Mouse (Mus musculus) right cerebral cortex, postnatal 14 days (tissue): ENCODE data around the gene Cpt1b.

Experiments
- DNase-seq: peaks from one replicate; pipeline ENCODE4 v3.0.0; 2022

Gene Cpt1b

DNA sequence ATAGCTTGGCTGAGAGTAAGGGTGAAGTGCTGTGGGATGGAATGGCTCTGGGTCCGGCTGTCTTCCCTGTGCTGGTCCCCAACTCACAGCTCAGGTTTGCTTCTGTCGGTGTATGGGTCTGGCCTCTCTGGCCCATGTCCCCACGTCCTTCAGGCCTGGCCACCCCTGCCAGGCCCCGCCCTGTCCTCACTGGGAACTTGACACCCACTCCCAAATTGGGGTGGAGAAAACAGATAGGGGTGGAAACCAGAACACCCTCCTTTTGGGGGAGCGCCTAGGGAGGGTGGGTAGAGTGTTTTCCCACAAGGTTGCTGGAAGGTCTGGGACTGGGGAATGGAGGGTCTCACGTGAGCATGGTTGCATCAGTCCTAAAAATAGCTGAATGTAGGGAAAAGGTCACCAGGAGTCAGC, at the start of gene Cpt1b:
Gene Cpt1b, minus strand, starts transcription at position 153 of the 411 bp plus-strand sequence.
- DNase-seq = no peak

DNA sequence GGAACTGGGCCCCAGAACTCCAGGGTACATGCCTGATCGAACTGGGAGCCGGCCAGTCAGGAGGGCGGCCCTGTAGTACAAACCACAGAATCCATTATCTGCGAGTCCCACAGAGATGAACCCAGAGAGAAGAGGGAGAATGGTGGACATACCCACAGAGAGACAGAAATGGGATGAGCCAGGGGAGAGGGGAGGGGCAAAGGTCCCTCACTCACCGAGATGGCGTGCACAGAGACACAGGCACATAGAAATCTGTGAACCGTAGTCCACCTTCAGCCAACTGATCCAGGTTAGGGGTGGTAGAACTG, 49.6 kb upstream of the Cpt1b start:
- DNase-seq = no peak

DNA sequence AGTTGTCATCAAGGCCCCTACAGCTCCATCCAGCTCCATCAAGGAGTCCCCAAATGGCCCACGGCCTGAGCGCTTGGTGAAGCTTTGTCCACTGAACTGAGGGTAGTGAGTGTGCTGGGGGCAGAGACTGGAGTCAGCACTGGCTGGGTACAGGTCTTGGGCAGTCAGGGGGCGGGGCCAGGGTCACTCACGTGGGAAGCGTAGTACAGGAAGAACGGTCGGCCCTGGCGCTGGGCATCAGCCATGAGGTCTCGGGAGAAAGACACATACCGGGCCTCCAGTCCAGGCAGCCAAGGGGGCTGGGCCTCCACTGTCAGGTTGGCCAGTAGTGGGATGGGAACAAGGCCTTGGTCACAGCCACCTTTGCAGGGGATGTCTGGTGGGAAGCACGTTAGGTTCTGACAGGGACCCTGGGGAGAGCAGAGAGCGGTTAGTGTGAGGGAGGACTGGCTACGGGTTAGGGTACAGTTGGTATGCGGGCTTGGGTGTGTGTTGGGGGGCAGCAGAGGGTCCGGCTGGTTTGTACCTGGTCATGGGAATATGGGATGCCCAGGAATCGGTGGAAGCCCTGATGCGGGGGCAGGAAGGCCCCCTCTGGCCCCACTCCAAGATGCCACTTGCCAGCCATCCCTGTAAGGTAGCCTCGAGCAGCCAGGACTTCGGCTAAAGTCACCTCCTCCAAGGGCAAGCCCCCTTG, 49.1 kb upstream of the Cpt1b start:
- DNase-seq = no peak

DNA sequence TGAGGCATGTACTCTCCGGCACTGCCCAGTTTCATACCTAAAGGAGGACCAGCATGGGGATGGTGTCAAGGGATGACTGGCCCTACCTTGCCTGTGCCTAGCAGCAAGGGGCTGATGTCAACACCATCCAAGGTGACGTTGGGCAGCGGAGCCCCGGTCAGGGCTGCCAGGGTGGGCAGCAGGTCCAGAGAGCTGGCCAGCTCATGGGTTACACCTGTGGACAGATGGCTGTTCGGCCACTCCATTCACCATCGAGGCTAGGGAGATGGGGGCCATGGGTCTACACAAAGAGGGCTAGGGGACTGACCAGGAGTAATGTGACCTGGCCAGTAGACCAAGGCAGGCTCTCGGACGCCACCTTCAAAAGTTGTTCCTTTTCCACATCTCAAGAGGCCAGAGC, 48.3 kb upstream of the Cpt1b start:
- no peak for DNase-seq

DNA sequence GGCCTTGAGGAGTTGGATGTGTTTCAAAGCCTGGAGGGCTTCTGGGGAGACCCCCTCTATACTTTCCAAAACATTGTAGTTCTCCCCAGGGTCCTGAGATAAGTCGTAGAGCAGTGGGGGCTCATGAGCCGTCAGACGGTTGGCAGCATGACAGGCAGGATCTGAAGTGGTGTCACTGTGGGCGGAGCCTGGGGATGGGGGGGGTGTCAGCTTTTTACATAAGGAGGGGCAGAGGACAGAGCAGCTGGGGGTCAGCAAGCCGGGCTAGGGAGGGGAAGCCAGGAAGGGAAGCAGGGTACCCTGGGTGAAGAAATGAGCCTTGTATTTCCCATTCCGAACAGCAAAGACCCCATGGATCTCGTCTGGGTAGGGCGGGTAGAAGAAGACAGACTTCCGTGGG, 47.7 kb upstream of the Cpt1b start:
- DNase-seq = no peak

DNA sequence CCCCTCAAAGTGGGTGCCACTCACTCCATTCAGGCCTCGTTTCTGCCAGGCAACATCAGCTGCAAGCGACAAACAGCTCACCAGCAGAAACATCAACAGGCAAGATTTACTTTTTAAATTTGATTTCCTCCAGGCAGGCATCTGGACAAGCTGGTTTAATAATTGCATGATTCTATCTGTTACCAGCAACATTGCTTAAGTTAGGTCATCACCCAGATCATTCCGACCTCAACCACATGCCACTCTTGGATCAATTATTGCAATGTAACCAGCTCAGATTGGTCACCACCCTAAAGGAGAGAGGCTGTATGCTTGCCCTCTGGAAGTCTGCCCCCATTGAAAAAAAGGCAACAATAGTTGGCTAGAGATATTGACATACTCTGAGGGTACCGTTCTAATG, 45.8 kb upstream of the Cpt1b start:
- DNase-seq = no peak

DNA sequence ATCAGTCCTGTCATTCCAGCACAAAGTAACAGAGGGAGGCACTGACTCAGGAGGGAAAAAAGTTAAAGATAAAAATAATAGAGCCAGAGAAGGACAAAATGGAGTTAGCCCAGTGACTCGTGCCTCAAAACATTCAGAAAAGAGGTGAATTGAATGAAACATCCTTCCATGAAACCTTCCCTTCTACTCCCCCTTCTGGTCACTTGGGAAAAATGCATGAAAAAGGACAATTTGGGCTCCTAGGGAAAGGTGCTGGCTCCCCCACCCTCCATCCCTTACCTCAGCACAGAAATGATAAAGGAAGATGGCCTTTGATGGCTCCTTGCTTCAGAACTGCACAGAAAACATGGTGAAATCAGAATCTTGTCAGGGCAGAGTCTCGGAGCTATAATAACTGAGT, 42.9 kb upstream of the Cpt1b start:
- DNase-seq = no peak

DNA sequence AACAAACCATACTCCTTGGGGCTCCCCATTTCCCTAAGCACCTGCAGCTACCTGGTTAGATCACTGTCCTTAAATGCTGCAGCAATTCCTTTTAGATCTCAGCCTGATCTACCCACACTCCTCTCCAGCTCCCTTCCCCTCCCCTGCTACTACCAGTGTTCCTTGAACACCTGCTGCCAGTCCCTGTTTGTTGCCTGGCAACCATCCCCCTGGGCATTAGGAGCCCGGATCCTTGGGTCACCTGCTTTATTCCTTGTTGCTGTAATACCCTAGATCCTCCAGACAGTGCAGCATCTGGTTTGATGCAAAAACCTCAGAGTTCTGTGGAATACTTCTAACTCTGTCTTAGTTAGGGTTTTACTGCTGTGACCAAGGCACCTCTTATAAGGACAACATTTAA, 39.4 kb upstream of the Cpt1b start:
- no peak for DNase-seq

DNA sequence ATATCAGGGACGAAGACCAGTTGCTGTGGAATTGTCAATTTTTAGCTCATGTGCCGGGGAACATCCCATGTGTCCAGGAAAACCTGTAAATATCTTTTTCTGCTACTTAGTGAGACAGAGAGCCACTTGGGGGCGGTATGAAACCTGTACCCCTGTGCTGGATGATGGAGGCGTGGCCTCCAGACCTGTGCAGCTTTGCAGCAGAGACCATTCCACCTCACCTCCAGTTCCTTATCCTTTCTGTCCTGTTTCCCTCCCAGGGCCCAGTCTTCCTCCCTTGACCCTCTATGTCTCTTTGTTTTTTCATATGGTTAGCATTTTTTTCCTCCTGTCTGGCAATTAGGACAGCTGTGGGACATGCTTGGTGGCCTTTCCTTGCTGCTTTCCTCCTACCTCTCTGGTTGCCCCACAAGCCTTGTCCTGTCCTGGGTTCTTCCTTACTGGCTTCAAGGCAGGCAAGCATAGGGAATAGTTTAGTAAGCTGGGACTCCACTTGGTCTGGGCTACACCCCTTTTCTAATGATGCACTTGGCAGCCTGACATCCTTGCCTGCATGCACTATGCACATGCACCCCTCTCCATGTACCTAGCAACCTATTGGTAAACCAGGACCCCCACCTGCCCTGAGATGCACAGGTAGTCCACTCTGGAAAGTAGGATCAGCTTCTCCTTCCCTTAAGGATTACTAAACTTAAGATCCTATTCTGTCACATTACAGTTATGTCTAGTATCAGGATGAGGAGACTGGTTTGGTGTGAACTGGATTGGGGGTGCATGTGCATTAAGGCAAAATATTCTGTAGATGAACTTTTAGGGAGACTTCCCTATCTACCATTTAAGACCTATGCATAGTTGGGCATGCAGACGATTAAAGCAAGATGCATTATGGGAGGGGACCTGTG, 37.9 kb upstream of the Cpt1b start:
- no peak for DNase-seq

DNA sequence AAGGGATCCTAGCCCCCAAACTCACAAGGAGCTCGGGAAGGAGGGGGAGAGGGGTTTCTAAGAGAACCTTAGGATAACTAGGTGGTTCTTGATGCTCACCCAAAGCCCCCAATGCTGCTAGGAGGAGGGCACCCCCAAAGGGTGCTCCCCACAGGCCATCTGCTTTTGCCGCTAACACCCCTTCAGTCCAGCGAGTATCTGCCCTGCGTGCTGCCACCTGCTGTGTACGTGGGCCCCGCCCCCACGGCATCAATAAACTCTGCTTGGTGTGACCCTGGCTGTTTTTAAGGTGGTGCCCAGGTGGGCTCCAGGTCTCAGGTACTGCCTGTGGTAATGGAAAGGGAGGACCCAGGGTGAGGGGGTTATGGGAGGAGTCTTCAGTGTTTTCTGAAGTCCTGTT, 36.5 kb upstream of the Cpt1b start:
- no peak for DNase-seq

DNA sequence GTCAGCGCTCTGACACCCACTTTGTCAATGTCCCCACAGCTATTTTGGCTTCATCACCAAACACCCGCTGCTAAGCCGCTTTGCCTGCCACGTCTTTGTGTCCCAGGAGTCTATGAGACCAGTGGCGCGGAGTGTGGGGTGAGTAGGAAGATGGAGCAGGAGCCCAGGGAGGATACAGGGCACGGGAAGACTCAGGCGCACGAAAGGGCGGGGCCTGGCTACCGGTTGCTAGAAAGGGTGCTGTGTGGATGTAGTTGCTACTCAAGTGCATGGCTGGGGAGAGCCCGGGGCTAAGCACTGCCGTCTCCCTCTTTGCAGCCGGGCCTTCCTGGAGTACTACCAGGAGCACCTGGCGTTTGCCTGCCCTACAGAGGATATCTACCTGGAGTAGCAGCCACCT, 35.7 kb upstream of the Cpt1b start:
- DNase-seq = no peak

DNA sequence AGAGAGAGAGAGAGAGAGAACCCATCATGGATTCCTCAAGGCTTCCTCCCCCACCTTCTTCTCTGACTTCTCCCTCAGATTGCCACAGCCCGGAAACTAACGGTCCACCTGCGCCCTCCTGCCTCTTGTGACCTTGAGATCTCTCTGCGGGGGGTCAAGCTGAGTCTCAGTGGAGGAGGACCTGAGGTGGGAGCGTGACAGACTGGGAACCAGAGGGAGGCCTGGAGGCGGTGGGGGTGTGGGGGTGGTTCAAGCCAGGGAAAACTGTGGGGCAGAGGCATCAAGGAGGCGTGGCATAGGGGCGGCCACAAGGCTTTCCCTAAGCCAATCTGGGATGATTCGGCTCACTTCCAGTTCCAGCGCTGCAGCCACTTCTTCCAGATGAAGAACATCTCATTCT, 34.6 kb upstream of the Cpt1b start:
- no peak for DNase-seq

DNA sequence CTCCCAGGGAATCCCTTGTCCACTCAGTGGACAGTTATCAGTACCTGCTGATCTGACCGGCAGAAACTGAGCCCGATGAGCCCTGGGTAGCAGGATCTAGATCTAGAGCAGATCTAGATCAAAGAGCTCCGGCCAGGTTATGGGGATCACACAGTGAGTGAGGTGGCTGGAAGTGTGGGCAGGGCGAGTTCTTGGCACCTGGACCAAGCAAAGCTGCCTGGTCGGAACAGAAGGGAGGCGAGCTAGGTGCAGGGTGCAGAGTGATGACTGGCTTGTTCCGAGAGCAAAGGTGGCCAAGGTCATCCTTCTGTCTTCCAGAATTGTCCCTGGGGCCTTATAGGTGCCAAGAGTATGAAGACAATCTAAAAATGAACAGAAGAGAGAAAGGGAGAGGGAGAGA, 34.2 kb upstream of the Cpt1b start:
- DNase-seq = no peak

DNA sequence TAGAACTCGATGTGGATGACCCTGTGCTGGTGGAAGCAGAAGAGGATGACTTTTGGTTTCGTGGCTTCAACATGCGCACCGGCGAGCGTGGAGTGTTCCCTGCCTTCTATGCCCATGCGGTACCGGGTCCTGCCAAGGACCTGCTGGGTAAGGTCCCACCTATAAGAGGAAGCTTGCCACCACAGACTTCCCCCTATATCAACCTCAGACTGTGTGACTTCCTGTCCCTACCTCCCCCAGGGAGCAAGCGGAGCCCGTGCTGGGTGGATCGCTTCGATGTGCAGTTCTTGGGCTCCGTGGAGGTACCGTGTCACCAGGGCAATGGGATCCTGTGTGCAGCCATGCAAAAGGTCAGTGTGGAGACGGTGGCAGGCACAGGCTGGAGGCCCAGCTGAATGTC, 33.3 kb upstream of the Cpt1b start:
- no peak for DNase-seq

DNA sequence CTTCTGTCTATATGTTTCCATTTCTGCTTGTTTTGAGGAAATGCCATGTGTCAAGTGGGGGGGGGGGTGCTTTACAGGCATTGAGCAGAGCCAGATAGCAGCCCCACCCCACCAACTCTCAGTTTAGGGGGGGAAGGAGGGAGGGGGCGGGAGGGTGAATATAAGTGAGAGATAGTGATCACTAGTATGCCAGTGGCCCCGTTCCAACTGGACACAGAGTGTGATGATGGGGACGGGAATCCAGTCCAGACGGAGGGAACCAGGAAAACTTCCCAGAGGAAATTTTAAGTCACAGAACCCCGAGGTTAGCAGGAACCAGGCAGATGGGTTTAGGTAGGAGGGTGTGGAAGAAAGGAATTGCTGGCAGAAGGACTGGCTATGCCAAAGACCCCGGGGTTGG, 30.0 kb upstream of the Cpt1b start:
- no peak for DNase-seq

DNA sequence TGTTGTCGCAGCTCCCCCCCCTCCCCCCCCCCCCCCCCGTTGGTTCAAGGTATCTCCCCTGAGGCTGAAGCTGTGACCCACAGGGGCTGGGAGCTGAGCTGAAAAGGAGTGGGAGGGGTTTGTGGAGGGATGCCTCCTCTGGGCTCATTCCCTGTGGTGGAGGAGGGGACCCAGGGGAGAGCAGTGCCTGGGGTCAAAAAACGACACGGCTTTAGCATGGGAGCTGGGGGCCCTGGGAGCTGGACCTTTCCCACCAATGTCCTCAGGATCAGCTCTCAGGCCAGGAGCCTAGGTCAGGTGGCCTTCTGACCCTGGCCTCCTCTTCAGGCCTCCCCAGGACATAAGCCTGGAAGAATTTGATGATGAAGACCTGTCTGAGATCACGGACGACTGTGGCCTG, 29.2 kb upstream of the Cpt1b start:
- DNase-seq = no peak

DNA sequence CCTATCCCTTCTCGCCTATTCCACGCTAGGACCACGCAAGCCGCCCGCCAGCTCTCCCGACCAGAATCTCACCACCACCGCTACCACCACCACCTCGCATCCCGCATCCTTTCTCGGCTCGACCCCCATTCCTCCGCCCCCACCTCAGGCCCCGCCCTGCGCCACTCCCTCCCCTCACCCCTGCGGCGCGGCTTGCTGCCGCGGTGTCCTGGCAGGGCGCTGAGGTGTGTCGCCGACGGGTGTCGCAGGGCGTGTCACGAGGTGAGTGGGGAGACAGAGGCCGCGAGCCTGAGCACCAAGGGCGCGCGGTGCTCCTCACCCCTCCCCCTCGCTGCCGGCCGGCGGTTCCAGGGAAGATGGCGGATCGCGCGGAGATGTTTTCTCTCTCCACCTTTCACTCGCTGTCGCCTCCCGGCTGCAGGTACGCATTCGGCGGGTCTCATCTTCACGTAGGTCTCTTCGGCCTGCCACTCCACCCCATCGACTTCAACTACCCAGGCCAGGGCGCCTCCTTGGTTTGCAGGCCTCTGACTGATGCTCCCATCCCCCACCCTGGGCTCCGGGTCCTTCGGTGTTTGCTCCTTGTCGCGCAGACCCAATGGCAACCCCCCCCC, 28.3 kb upstream of the Cpt1b start, which contains the start of gene Mapk8ip2:
Gene Mapk8ip2, plus strand, starts transcription at position 49 of the 614 bp plus-strand sequence.
- peak; percentile 68 for DNase-seq

DNA sequence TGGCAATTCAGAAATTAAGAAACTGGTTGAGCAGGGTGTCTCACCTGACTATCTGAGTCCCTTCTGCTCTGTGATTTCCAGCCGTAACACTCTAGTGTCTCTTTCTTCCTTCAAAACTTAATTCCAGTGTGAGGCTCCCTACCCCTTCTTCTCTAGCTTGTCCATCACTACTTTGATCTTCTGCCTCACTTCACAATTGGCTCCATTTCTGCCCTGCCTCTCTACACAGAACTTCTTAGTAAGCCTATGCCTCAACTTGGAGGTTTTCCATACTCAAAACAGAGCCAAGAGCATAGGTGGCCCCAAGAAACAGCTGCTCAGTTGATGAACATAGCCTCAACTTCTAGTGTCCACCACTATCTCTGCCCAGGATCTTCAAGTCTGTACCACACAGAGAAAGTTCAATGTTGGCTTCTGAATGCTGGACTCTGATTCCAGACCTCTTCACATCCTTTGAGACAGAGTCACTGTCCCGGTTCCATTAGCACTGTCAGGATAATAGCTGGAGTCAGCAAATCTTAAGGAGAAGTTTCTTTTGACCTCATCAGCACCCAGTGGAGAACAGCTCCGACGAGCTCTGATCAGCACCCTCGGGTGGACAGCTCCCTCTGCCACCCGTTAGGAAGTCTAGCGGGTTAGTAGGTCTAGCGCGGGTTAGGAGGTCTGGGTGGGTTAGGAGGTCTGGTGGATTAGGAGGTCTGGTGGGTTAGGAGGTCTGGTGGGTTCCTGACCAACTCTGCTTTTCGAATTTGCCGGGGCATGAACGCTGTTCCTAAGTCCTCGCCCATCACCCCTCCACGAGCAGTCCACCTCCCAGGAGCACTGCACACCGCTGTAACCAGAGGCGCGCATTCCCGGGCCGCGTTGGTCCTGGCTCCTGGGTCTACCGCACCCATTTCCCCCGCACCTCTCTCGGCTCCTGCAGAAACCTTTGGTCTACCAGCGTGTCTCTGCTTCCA, 27.5 kb upstream of the Cpt1b start:
- DNase-seq = no peak

DNA sequence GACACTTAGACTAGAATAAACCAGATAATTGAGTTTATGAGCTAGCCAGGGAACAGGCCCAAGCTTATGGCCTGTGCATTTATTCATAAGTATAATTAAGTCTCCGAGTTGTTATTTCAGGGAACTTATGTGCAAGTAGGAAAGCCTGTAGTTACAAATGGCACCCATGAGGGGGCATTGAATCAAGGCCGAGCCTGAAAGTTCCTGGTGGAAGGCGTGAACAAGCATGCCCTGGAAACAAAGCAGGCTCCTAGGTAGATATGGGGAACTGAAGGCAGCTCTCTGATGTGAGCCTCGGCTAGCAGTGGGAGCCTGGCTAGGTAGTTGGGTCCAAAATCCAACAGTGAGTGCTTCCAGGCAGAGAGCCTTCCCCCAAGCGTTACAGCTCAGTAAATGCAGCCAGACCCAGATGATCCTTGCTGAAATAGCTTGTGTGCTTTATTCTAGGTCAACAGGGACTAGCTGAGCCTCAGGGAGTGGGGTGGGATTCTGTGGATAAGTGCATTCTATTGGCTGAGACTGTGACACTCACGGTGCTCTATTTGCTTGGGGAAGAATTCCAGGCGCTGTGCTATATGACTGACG, 16.9 kb upstream of the Cpt1b start:
- DNase-seq = no peak

DNA sequence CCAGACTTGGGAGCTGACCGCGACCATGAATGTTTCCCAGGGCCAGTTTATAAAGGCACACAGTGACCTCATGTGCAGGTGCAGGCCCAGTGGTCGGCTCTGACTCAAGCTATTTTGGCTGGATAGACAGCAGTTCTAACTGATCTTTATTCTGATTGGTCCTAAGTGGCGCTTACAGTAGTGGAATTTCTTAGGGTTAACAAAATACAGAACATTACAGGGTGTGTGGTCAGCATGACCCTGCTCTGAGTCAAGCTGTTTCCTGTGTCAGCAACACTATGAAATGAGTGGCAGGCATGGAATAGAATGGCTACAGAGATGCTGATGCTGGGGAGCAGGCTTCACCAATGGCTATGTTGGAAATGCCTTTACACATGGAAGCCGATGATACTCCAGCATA, 10.2 kb upstream of the Cpt1b start:
- no peak for DNase-seq

DNA sequence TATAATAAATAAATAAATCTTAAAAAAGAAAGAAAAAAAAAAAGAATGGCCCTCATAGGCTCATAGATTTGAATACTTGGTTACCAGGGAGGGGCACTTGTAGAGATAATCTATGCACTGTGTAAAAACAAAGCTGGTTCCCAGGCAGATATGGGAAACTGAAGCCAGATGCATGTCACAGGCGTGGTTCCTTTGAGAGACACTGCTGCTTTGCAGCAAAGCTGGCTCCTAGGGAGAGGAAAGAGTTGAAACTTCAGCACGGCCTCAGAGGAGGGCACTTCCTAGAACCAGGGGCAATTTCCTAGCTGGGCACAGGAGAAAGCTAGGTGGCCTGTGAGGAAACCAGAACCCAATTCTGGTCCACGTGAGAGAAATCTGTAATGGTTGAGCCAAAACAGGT, 8.5 kb upstream of the Cpt1b start:
- DNase-seq = no peak

DNA sequence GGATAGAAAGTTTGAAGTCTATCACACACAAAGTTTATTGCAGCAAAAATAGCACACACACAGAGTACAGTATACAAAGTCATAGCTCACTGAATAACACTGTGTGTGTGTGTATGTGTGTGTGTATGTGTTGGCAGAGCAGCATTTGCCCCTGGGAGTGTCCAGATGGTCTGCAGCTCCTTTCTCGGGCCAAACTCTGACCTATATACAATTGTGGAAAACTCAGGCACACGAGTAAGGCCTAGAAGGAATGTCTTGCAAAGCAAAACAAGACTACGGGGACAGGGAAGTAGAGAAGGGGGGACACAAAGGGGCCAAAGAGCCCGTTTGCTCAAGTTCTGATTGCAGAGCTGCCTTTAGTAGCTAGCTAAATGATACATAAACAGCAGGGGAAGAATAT, 7.3 kb upstream of the Cpt1b start:
- no peak for DNase-seq

DNA sequence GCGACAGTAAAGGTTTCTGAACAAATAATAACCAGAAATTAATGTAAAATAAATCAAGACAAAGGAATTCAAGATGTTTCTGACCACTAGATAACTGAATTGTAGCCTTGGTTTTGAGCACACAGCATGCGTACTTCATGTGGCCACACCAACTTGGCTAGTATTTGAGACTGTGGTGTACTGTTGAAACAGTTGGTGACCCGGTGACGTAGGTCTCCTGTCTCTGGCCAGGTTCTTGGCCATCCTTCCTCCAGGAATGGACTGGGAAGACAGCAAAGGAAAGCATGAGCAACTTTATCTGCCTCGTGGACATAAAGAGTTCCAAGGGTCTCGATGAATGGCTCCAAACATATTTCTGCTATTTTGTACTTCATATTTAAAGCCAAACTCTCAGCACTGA, 6.1 kb upstream of the Cpt1b start:
- DNase-seq = no peak
